Mouse (Mus musculus) cerebellum, postnatal 10 days (tissue): ENCODE measurements around the gene Slc39a9.

Source experiments
- DNase-seq, 2 experiments: peaks; one replicate each; pipeline ENCODE4 v3.0.0; 2021; ENCODE audit warnings: mixed read lengths in 2 of 2

Slc39a9 gene

DNA sequence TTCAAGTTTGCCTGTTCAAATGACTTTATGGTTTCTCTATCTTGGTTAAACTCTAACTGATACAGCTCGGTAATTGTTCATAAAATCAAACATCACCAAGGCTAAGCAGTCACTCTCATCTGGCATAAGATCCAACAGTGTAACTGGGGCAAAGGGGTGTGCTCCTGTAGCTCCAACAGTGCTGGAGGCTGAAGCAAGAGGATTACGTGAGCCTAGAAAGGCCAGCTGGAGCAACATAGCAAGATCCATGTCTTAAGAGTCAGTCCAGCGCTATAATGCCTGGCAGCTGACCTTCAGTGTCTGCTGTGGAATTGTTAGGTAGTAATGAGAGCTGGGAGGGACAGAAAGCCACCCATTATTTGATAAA lies 11.0 kb downstream of the Slc39a9 start:
- DNase-seq, result no peak

DNA sequence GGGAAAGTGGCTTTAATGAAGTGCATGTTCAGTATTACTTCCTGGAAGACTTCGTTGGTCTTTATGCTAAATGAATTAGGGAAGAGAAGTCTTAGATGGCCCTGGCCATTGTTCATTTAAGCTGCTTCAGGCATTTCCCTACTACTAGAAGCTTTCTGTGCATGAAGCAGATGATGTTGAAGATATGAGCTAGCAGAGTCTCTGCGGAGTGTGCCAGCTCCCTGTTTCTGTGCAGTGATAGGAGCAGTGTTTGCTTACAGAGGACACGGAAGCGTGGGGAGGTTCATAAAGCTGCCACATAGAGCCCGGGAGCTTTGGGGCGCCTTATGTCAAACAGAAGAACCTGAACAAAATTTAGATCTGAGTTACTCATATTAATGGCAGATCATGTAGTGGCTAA lies 15.0 kb downstream of the Slc39a9 start:
- no peak for DNase-seq

DNA sequence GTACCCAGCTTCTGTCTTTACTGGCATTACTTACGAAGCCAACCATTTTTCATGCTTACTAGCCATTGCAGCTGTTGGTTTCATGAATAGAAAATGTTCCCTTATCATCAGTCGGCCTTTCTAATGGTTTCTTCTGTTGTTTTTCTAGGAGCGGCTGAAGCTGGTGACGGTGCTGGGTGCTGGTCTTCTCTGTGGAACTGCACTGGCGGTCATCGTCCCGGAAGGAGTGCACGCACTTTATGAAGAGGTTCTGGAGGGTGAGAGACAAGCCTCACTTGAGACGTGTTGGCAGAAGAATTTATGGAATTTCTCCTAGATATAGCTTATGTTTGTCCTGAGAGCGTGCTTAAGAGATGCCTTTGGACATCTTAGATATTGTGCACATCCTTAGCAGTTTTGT lies 18.6 kb downstream of the Slc39a9 start:
- DNase-seq, result no peak

DNA sequence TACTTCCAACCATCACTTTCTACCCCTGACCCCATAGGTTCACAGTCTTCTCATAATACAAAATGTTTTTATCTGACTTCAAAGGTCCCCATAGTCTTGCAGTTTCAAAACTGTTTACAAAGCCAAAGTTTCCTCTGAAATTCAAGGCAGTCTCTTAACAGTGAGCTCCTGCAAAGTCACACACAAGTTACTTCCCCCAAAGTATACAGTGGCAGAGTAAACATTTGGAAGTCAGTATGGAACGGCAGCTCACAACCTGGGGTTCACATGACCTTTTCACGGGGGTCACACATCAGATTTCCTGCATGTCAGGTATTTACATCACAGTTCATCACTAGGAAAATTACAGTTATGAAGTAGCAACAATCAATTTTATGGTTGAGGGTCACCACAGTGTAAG lies 20.3 kb downstream of the Slc39a9 start:
- DNase-seq, result no peak

DNA sequence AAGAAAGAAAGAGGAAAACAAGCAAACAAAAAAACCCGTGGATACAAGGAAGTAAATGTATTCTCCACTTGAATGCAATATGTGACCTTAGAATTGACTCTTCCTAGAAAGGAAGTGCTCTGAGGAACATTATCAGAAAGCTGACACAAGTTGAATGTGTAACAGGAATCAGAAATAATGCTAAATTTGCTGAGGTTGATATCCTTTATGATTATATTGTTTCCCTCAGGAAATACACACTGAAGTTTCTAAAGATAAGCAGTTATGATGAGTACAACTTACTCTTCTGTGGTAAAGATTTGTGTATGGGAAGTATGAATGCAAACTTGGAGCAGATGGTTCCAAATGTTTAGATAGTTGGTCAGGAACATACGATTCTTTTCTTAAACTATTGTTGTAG lies 24.7 kb downstream of the Slc39a9 start:
- no peak for DNase-seq

DNA sequence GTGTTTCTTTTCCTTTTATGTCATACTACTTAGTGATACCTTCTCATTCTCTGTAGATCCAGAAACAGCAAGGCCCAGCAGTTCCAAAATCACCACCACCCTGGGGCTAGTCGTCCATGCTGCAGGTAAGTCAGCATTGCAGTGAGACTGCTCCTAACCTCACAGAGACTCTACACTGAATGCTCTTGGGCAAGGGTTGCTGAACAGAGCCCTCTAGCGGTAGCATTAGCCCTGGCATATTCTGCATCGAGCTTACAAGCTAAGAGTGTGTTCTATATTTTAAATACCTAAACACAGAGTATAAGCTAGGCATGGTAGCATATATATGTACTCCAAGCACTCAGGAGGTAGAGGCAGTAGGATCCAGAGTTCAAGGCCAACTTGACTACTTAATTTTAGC lies 29.5 kb downstream of the Slc39a9 start:
- peak; percentile 74 to 84 for DNase-seq

DNA sequence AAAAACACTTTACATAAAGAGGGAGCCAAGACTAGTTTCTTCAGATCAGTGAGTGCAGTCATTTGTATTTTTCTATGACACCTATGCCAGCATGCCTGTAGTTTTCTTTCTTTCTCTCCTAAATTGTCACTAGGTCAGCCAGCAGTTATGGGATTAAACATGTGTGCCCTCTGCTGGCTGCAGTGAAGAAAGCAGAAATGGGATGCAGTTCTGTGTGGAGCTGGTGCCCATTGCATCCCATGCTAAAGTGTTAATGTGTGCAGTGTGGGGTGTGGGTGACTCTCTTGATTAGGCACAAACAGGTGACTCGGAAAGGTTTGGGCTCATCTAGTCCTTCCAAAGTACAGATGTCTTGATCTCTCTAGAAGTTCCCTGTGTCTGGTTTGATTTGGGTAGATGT lies 37.7 kb downstream of the Slc39a9 start:
- peak; percentile 61 to 63 for DNase-seq

DNA sequence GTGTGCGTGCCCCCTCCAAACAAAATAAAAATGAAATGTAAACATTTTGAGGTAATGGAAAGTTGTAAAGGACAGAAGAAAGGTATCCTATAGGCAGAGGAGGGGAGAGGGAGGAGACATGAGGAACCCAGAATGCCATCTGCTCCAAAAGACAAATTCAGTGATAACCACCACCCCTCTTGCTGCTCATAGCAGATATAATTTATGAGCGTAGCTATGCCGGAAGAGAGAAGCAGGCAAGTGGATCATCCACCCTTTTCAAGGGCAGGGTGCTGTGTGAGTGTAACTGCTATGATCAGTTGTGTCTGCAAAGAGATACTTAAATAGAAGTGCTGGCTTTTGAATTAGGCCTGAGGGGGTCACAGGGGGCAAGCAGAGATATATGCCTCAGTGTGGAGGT lies 39.9 kb downstream of the Slc39a9 start:
- DNase-seq, result no peak

DNA sequence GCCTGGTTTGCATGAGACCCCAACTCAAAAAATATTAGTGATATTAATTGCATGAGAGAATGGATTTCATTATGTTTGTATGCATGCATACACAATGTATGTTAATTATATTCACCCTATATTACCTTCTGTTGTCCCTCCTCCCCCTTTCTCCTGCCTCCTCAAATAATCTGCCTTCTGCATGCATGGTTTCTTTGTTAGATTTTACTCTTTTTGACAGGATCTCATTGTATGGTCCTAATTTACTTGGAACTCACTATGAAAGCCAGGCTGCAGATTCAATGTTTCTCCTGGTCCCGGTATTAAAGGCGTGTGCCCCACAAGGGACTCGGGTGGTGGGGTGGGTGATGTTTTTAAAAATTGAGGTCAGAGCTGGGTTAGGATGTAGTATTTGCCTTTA lies 40.6 kb downstream of the Slc39a9 start:
- no peak for DNase-seq

DNA sequence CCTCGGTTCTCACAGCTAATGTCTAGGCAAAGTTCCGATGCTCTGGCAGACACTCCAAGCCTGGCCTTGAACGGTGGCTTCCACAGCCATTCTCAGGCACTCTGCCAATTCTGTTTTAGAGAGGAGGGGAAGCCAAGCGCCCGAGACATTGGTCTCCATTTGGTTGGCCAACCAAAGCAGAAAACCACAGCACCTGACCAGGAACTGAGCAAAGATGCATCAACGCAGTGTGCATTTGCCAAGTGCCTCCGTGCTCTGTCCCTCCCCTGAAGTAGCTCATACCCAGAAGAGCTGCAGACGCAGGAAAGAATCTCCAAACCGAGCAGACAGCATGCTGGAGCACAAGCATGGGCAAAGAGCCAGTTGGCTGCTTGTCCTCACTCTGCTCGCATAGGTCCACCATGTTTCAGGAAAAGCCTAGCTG lies 44.1 kb downstream of the Slc39a9 start:
- DNase-seq, result peak; percentile 87 to 90

DNA sequence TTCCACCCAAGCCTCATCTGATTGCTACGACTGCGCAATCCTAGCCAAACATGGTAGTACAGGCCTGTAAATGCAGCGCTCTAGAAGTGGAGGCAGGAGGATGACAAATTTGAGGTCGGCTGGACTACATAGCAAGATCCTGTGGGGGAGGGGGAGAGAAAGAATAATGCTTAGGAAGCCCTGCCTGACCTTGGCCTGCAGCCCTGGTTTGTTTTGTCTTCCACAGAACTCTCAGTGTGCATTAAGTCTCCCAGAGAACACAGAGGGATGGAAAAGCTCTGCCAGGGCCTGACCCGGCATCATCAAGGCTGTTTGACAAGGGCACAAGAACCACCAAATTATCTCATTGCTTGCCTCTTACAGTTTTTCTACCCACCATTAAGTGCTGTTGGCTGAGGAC lies 46.0 kb downstream of the Slc39a9 start:
- no peak for DNase-seq

DNA sequence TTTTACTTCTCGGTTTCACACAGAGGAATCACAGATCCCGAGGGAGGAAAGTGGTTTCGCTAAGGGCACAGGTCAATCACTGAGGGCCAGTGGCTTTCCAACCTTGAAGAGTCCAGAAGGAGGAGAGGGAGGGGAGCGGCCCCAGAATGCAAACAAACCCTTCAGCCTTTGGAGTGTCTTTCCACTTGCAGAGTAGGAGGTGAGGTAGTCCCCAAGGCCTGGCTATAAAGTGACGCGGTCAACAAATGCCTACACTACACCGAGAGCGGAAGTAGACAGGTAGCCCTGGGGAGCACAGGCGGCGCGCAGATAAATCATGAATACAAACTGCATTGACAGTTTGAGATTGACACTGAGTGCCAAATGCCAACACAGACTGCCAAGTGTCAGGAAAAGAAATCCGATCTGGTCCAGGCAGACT lies 48.0 kb downstream of the Slc39a9 start:
- DNase-seq, result peak; percentile 45 to 50

DNA sequence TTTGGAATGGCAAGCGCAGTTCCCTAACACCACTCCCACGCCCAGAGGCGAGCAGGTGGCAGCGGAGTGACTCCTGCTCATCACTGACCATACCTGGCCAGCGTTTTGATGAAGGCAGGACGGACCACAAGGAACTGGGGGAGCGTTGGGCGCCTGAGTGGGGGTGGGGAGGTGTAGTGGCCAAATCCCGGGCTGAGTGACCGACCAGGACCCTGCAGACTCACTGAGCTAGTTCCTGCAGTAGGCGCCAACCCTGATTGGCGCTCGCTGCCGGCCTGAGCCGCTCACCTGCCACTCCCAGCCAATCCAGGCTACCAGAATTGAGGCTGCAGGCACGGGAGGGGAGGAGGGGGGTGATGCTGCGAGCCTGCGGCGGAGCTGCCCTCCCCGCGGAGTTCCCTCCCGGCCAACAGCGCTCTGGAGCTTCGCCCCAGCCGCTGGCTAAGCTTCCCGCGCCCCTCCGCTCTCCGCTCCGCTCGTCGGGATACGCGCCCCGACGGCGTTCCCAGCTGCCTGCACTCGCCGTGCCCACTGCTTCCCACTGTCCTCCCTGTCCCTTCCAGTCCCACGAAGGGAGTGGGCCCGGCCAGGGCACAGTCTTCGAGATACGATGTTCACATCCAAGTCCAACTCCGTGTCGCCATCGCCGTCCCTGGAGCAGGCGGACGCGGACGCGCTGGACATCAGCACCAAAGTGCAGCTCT lies 48.7 kb downstream of the Slc39a9 start, which contains the start of gene Plekhd1:
TSS of gene Plekhd1 (plus strand) at position 323 of the 704 bp plus-strand sequence.
- peak; percentile 70 to 71 for DNase-seq

DNA sequence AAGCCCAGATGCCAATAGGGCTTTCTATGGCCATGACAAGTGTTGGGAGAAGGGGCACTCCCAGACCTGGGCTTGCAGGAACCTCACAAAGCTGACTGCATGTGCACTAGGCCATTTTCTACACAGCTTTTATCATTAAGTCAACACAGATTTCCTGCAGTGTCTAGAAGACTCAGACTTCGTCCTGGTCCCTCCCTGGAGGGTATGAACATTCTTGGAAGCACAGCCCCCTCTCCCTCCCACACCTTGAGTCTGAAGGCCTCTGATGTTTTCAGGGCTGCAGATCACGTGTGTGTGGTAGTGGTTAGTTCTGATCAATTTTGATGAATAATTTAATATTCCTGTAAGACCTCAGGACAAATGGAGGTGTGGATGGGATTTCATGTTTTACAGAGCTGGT lies 50.0 kb downstream of the Slc39a9 start:
- no peak for DNase-seq

DNA sequence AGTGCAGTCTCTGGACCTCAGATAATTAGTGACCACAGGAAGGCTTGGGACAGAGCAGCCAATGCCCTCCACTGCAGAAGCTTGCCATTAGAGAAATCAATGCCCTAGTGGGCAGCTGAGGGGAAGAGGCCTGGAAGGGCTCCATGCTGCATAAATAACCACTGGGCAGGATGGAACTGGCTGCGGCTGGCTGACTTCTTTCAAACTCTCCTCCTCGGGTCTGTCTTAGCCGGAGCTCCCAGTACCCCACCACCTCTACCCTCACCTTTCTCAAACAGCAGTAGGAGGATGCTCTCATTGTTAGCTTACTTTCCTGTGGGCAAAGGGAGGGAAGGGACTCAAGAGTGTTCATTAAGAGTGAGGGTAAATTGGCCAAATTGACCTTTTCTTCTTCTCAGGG lies 51.3 kb downstream of the Slc39a9 start:
- DNase-seq, result no peak

DNA sequence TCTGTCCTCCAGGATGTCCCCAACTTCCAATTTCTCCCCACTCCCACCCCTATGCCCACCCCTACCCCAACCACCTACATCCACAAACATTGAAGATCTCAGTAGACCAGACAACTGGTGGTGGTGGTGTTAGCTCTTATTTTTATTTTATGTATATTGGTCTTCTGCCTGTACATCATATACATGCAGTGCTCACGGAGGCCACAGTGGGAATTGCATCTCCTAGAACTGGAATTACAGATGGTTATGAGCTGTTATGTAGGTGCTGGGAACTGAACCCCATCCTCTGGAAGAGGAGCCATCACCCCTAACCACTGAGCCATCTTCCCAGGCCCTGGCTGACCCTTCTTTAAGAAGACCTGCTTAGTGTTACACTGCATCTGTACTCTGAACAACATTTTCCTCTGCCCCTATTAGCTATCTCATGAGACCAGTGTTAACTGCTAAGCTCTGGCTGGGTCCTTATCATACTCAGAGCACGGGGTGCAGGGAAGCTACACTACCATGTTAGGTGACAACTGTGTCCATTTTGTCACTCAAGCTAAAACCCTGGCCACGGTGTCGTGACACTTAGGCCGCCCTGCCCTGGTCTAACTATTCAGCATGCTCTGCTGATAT lies 55.0 kb downstream of the Slc39a9 start:
- no peak for DNase-seq

DNA sequence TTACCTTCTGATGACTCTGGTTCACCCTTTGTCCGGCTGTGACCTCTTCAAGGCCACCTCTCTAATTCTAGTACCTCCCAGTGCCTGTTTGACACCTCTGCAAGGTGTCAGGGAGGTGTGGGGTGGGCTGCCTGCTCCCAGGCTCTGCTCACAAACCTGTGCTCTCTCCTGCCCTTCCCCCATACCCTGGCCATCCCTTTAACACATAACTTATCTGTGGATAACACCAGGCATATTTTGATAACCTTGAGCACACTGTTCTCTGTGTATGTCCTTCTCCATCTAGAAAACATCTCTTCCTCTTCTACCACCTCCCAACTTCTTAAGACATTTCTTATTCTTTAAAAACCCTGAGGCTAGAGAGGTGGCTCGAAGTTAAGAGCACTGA lies 55.5 kb downstream of the Slc39a9 start:
- no peak for DNase-seq

DNA sequence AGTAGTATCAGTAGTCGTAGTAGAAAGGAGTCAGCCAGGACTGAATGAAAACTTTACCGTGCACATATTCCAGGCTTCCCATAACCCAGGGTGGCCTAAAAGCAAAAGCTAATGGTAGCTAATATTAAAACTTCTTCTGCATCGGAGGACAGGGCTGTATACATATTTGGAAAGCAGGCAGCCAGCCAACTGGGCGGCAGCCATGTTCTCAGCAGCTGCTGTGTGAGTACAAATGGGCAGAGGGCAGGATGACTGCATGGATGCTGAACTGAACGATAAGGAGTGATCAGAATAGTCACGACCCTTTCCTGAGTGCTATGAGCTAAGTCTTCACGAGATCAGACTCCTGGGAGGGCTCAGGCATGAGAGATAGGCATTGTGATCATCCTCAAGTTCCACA lies 57.6 kb downstream of the Slc39a9 start:
- peak; percentile 56 to 62 for DNase-seq

DNA sequence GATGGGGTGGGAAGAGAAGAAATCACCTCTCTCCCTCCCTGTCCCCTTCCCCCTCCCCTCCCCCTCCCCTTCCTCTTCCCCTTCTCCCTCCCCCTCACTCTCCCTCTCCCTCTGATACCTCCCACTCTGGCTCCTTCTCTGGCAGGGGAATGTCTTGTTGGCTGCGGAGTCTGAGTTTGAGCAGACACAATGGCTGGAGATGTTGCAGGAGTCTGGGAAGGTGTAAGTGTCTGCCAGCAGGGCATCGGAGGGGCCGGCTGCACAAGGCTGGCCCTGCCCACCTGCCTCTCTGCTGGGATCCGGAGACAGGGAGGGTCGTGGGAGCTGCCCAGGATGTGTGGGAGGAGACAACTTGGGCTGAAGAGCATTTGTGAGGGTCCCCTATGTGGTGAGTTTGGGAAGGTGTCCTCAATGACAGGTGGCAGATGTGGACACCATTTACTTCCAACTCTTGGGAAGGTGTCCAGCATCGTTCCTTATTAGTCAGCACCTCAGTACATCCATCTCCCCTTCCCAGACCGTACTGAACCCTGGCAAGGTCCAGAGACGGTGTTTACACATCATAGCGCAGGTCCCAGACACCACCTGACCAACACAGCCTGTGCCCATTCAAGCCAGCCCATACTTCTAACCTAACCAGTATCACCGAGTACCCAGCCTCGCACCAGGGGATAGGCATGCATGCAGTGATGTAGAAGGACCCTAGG lies 62.7 kb downstream of the Slc39a9 start:
- peak; percentile 35 to 36 for DNase-seq

DNA sequence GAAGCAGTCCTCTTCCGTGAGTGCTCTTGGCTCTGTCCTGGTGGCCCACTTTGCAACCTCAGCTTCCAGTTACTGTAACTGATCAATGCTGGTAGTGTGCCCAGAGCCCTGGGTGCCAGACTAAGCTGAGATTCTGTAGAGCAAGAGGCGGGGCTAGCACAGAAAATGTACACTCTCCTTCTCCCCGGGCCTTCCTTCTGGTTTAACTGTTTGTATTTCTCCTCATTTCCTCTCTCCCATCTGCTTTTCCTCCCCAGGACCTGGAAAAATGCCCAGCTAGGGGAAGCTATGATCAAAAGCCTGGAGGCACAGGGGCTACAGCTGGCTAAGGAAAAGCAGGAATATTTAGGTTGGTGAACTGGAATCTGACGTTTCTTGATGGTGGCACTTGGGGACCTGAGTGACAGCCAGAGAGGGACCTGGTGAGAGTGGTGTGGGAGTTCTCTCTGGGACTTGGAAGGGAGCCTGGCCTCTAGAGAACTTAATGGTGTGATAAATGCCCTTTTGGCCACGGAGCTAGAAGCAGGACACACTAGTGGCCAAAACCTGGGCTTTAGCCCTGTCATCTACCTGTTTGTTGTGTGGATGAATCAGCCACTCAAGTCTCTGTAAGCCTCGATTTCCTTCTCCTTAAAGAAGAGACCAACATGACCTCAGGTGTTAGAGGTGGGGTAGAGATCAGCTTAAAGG lies 63.4 kb downstream of the Slc39a9 start:
- DNase-seq, result peak; percentile 89 to 90

DNA sequence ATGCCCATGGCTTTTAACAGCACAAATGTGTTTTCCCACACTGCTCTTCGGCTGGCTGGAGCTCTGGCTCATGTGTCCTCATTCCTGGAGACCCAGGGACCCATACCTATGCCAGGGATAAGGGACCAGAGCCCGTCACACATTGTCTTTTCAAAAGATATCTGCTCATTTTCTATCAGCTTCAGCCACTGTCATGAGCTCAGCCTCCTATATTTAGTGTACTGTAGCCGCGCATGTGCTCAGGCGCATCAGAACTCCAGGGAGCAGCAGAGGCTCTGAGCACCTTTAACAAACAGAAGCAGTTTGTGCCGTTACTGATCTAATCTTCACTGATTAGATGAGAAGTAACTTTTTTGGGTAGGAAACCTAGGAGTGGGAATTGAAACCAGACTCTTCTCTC lies 72.2 kb downstream of the Slc39a9 start:
- no peak for DNase-seq

DNA sequence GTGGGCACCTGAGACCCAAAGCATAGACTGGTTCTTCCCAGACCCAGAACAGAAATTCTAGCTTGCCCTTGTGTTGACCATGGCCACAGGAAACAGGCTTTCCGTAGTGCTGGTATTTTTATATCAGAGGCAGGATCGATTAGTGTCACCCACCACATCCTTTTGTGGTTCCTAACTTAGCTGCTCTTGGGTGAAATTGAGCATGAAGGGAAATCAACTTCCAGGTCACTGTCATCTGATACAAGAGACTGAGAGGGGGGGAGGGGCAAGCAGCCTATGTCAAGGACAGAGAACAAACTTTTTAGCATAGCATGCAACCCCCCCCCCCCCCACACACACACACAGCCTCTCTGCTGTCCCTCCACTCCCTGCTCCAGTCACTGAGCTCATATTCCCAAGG lies 75.5 kb downstream of the Slc39a9 start:
- DNase-seq, result no peak

DNA sequence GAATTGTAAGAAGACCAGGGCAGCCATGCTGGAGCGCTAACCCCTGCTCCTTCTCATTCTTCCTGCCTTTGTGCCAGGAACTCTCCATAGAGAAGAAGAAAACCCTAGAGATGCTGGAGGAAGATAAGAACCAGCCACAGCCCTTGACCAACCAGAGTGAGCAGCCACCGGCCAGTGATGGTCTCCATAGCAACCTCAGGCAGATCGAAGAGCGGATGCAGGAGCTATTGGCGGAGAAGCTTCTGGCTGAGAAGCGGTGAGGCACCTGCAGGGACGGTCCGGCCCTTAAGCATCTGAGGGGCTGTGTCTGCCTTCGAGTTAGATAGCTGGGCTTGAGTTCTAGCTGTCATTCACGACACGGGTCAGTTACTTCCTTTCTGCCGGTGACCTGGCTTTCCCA lies 76.8 kb downstream of the Slc39a9 start:
- DNase-seq, result no peak

DNA sequence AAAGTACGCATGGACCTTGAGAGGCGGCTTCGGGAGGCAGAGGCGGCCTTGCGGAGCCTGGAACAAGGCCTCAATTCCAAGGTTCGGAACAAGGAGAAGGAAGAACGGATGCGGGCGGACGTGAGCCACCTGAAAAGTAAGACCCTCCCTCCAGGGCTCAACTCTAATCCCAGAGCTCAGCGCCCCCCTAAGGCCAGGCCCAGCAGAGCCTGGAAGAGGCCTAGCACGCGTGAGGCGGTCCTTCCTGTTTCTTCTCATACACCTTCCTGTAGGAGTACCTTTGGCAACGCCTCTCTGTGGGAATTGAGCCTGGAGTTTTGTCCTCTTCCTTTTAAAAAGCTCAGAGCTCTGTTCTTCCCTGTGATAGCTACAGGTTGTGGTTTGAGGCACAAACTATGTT lies 77.8 kb downstream of the Slc39a9 start:
- DNase-seq, result no peak
